Mouse (Mus musculus) CH12.LX (cell line): ENCODE data around the gene Olfr6.
A peak's percentile ranks its signal among the peaks of the same experiment; 100 is the strongest.
"Not testable (repeated sequence)": the region's sequence is repeated elsewhere in the genome, so short reads cannot be mapped to it uniquely, and the experiment has no call there.

Experiments used
- ETS1 ChIP-seq: conservative IDR thresholded peaks from 2 replicates; pipeline ENCODE4 v1.6.1; 2012; ENCODE audit warnings: low read depth, mild to moderate bottlenecking, inconsistent platforms, low read length, improper control_type of control experiment, moderate library complexity
- MAZ ChIP-seq: IDR thresholded peaks from 2 replicates; pipeline ENCODE4 v1.6.1; 2012; ENCODE audit warnings: low read depth, mild to moderate bottlenecking, inconsistent platforms, low read length, improper control_type of control experiment, moderate library complexity
- RAD21 ChIP-seq: IDR thresholded peaks from 2 replicates; pipeline ENCODE4 v1.6.1; 2011; ENCODE audit warnings: low read depth, mild to moderate bottlenecking, low read length, improper control_type of control experiment, moderate library complexity
- SIN3A ChIP-seq: IDR thresholded peaks from 2 replicates; pipeline ENCODE4 v1.6.1; 2012; ENCODE audit warnings: low read length, improper control_type of control experiment, inconsistent platforms
- USF1 ChIP-seq: IDR thresholded peaks from 2 replicates; pipeline ENCODE4 v1.6.1; 2014; ENCODE audit warnings: low read depth, mild to moderate bottlenecking, inconsistent platforms, low read length, improper control_type of control experiment
- ZC3H11A ChIP-seq: IDR thresholded peaks from 2 replicates; pipeline ENCODE4 v1.6.1; 2012; ENCODE audit warnings: low read depth, mild to moderate bottlenecking, inconsistent platforms, low read length, improper control_type of control experiment
- ZNF384 ChIP-seq: IDR thresholded peaks from 2 replicates; pipeline ENCODE4 v1.6.1; 2012; ENCODE audit warnings: low read depth, low read length, improper control_type of control experiment, inconsistent platforms

GRCm38 (mm10) chr7:106967503-106967902 is 3.8 kb upstream of the Olfr6 start:
- not testable (repeated sequence) for TF ChIP-seq ZNF384, ZC3H11A, MAZ, ETS1, USF1, SIN3A
- peak; percentile 44 for TF ChIP-seq RAD21
